Mouse (Mus musculus): ENCODE data around the gene Spag7. TPM values are rescaled to one million over a fixed set of nuclear protein-coding genes. Genes with fewer than 3 reads are reported as not detected.

Gene Spag7
- polyA plus RNA-seq, 1 experiment from 2014 or later = 167 TPM

- peaks cover 45% of the 10 kb centered on the region for H3K36me3 ChIP-seq (ENCODE audit: insufficient read depth)
- H3K4me3 ChIP-seq (ENCODE audit: low read depth, low read length) = peak overlapping the region; percentile 71
- TF ChIP-seq CTCF (IDR thresholded peaks at IDR 0.05; ENCODE audit: low read depth) = no peak
- no peaks in the 10 kb centered on the region for H3K9me3 ChIP-seq (ENCODE audit: low read depth, low read length)
- H3K27ac ChIP-seq (ENCODE audit: low read depth) = 0 out of 2 replicates have a peak overlapping the region, but pooled peaks have one; percentile 4
- peaks cover 8% of the 10 kb centered on the region; the same call in 1 of the 2 replicates for H3K4me1 ChIP-seq (ENCODE audit: insufficient read depth)
- 77% methylated on average over 6 of the region's 6 CpGs for WGBS
- H3K27me3 ChIP-seq (ENCODE audit: insufficient read depth, low read length) = no peaks in the 10 kb centered on the region
- H3K4me2 ChIP-seq = peak overlapping the region; percentile 88
- H3K9ac ChIP-seq = peak overlapping the region; percentile 36
- ATAC-seq (ENCODE audit: insufficient read depth) = no peak
- no peak for DNase-seq
Observed at GRCm38 (mm10) chr11:70701984-70702733, 32.9 kb upstream of the Spag7 start.

- 14% methylated on average over 10 of the region's 10 CpGs for WGBS
- Histone ChIP-seq H3K27ac (ENCODE audit: low read depth) (peak overlapping the region; percentile 96; the same call in 1 of the 2 replicates), H3K36me3 (ENCODE audit: insufficient read depth) (peaks cover 37% of the 10 kb centered on the region), H3K27me3 (ENCODE audit: insufficient read depth, low read length) (no peaks in the 10 kb centered on the region), H3K9me3 (ENCODE audit: low read depth, low read length) (no peaks in the 10 kb centered on the region), H3K9ac (peak overlapping the region; percentile 91), H3K4me3 (ENCODE audit: low read depth, low read length) (peak overlapping the region; percentile 71), H3K4me1 (ENCODE audit: insufficient read depth) (peaks cover 8% of the 10 kb centered on the region; the same call in 1 of the 2 replicates), H3K4me2 (peak overlapping the region; percentile 88)
- DNase-seq (peak; percentile 14), ATAC-seq (ENCODE audit: insufficient read depth) (no peak)
- no peak for TF ChIP-seq CTCF (IDR thresholded peaks at IDR 0.05; ENCODE audit: low read depth)
Observed at GRCm38 (mm10) chr11:70701221-70701955, 32.2 kb upstream of the Spag7 start.

- DNase-seq (peak; percentile 69), ATAC-seq (ENCODE audit: insufficient read depth) (peak; percentile 38; the same call in 1 of the 2 replicates)
- Histone ChIP-seq H3K4me1 (ENCODE audit: insufficient read depth) (peaks cover 8% of the 10 kb centered on the region; the same call in 1 of the 2 replicates), H3K27ac (ENCODE audit: low read depth) (peak overlapping the region; percentile 96), H3K9ac (peak overlapping the region; percentile 91), H3K4me3 (ENCODE audit: low read depth, low read length) (peak overlapping the region; percentile 71), H3K36me3 (ENCODE audit: insufficient read depth) (peaks cover 30% of the 10 kb centered on the region), H3K27me3 (ENCODE audit: insufficient read depth, low read length) (no peaks in the 10 kb centered on the region), H3K4me2 (peak overlapping the region; percentile 88), H3K9me3 (ENCODE audit: low read depth, low read length) (no peaks in the 10 kb centered on the region)
- TF ChIP-seq CTCF (IDR thresholded peaks at IDR 0.05; ENCODE audit: low read depth) = no peak
- WGBS = under 1% methylated on average over 34 of the region's 34 CpGs
Observed at GRCm38 (mm10) chr11:70700613-70701012, 31.4 kb upstream of the Spag7 start.

- whole genome bisulfite sequencing = 1% methylated on average over 62 of the region's 69 CpGs
Observed at GRCm38 (mm10) chr11:70699722-70700556, 30.7 kb upstream of the Spag7 start, which contains the start of the genes Inca1 and Kif1c. Gene Inca1, minus strand, starts transcription at chr11:70700155. Gene Kif1c, plus strand, starts transcription at chr11:70700548.

GRCm38 (mm10) chr11:70699051-70699450 lies 29.8 kb upstream of the Spag7 start:
- Histone ChIP-seq H3K9me3 (ENCODE audit: low read depth, low read length) (no peaks in the 10 kb centered on the region), H3K27me3 (ENCODE audit: insufficient read depth, low read length) (no peaks in the 10 kb centered on the region), H3K36me3 (ENCODE audit: insufficient read depth) (peaks cover 14% of the 10 kb centered on the region), H3K9ac (no peak overlapping the region), H3K4me2 (0 out of 2 replicates have a peak overlapping the region, but pooled peaks have one; percentile 88), H3K4me1 (ENCODE audit: insufficient read depth) (peaks cover 8% of the 10 kb centered on the region; the same call in 1 of the 2 replicates), H3K4me3 (ENCODE audit: low read depth, low read length) (no peak overlapping the region), H3K27ac (ENCODE audit: low read depth) (no peak overlapping the region)
- ATAC-seq (ENCODE audit: insufficient read depth) (no peak), DNase-seq (no peak)
- 80% methylated on average over 2 of the region's 2 CpGs for WGBS
- TF ChIP-seq CTCF (IDR thresholded peaks at IDR 0.05; ENCODE audit: low read depth) = no peak

More at GRCm38 (mm10) chr11:70699722-70700556, 30.7 kb upstream of the Spag7 start, which contains the start of the genes Inca1 and Kif1c:
- no peaks in the 10 kb centered on the region for H3K9me3 ChIP-seq (ENCODE audit: low read depth, low read length)
- peak within 1 kb of the TSS; percentile 91 for H3K9ac ChIP-seq
- peak within 1 kb of the TSS; percentile 96 for H3K27ac ChIP-seq (ENCODE audit: low read depth)
- ATAC-seq (ENCODE audit: insufficient read depth) (peak; percentile 95), DNase-seq (peak; percentile 97)
- H3K27me3 ChIP-seq (ENCODE audit: insufficient read depth, low read length) = no peaks in the 10 kb centered on the region
- peak within 1 kb of the TSS; percentile 71 for H3K4me3 ChIP-seq (ENCODE audit: low read depth, low read length)
- no peak for TF ChIP-seq CTCF (IDR thresholded peaks at IDR 0.05; ENCODE audit: low read depth)
- peaks cover 8% of the 10 kb centered on the region; the same call in 1 of the 2 replicates for H3K4me1 ChIP-seq (ENCODE audit: insufficient read depth)
- H3K36me3 ChIP-seq (ENCODE audit: insufficient read depth) = peaks cover 23% of the 10 kb centered on the region
- H3K4me2 ChIP-seq = peak within 1 kb of the TSS; percentile 88

- Histone ChIP-seq H3K4me3 (ENCODE audit: low read depth, low read length) (no peak overlapping the region), H3K27me3 (ENCODE audit: insufficient read depth, low read length) (no peaks in the 10 kb centered on the region), H3K27ac (ENCODE audit: low read depth) (no peak overlapping the region), H3K9me3 (ENCODE audit: low read depth, low read length) (no peaks in the 10 kb centered on the region), H3K36me3 (ENCODE audit: insufficient read depth) (no peaks in the 10 kb centered on the region), H3K4me2 (no peak overlapping the region), H3K4me1 (ENCODE audit: insufficient read depth) (peaks cover 5% of the 10 kb centered on the region; the same call in 1 of the 2 replicates), H3K9ac (no peak overlapping the region)
- TF ChIP-seq CTCF (IDR thresholded peaks at IDR 0.05; ENCODE audit: low read depth) = 0 out of 2 replicates have a peak, but pooled peaks have one; percentile 7
- DNase-seq (no peak), ATAC-seq (ENCODE audit: insufficient read depth) (no peak)
- 69% methylated on average over 3 of the region's 3 CpGs for WGBS
Observed at GRCm38 (mm10) chr11:70697376-70697775, 28.2 kb upstream of the Spag7 start.
